Mouse (Mus musculus): Measurements from ENCODE around the gene St6gal1.

GRCm38 (mm10) chr16:23298911-23299310 is 74.4 kb downstream of the St6gal1 start:
- TF ChIP-seq POLR2A (IDR thresholded peaks at IDR 0.05; ENCODE audit: borderline replicate concordance, extremely low read depth, low read depth, low read length) = no peak
- TF ChIP-seq CTCF (IDR thresholded peaks at IDR 0.05; ENCODE audit: insufficient read depth, low read length) = no peak
